Mouse (Mus musculus) MEL (cell line): Measurements from ENCODE around the gene Fgfr2.

ENCODE experiments used
- CHD1 ChIP-seq: IDR thresholded peaks from 2 replicates; pipeline ENCODE4 v1.6.1; 2012; ENCODE audit warnings: low read depth, mild to moderate bottlenecking, inconsistent platforms, low read length, improper control_type of control experiment
- CTCF ChIP-seq, 3 experiments: IDR thresholded peaks in 2 of 3; conservative IDR thresholded peaks in 1 of 3; 2 replicates each; pipeline ENCODE4 v1.5.1; 2011 to 2012; ENCODE audit warnings: low read length in 3 of 3, low read depth in 2 of 3, mild to moderate bottlenecking in 2 of 3, improper control_type of control experiment in 1 of 3, inconsistent platforms in 1 of 3, mixed read lengths in 1 of 3, moderate library complexity in 1 of 3; ENCODE audit not compliant: control insufficient read depth in 1 of 3, insufficient read depth in 1 of 3, poor library complexity in 1 of 3, severe bottlenecking in 1 of 3
- E2F4 ChIP-seq: IDR thresholded peaks from 2 replicates; pipeline ENCODE4 v1.6.1; 2011; ENCODE audit warnings: low read depth, low read length, improper control_type of control experiment, borderline replicate concordance
- EP300 ChIP-seq, 2 experiments: IDR thresholded peaks; 2 replicates each; pipeline ENCODE4 v1.6.1; 2011; ENCODE audit warnings: improper control_type of control experiment in 2 of 2, low read length in 2 of 2, low read depth in 1 of 2, mild to moderate bottlenecking in 1 of 2
- ETS1 ChIP-seq: IDR thresholded peaks from 2 replicates; pipeline ENCODE4 v1.6.1; 2012; ENCODE audit warnings: low read depth, mild to moderate bottlenecking, inconsistent platforms, low read length, improper control_type of control experiment, moderate library complexity
- MEF2A ChIP-seq: IDR thresholded peaks from 2 replicates; pipeline ENCODE4 v1.6.1; 2014; ENCODE audit warnings: low read depth, mild to moderate bottlenecking, inconsistent platforms, low read length, improper control_type of control experiment; ENCODE audit not compliant: poor library complexity, insufficient replicate concordance, severe bottlenecking; ENCODE audit errors: extremely low read depth
- MYB ChIP-seq: IDR thresholded peaks from 2 replicates; pipeline ENCODE4 v1.6.1; 2011; ENCODE audit warnings: mild to moderate bottlenecking, low read depth, low read length, improper control_type of control experiment
- POLR2A ChIP-seq, 2 experiments: IDR thresholded peaks; 2 replicates each; pipeline ENCODE4 v1.6.1; 2011 to 2012; ENCODE audit warnings: low read length in 2 of 2, mild to moderate bottlenecking in 2 of 2, control low read depth in 1 of 2, improper control_type of control experiment in 1 of 2, low read depth in 1 of 2, moderate library complexity in 1 of 2; ENCODE audit not compliant: control insufficient read depth in 1 of 2, insufficient read depth in 1 of 2, poor library complexity in 1 of 2
- RCOR1 ChIP-seq: IDR thresholded peaks from 2 replicates; pipeline ENCODE4 v1.6.1; 2012; ENCODE audit warnings: low read depth, mild to moderate bottlenecking, inconsistent platforms, low read length, improper control_type of control experiment
- SIN3A ChIP-seq: IDR thresholded peaks from 2 replicates; pipeline ENCODE4 v1.6.1; 2012; ENCODE audit warnings: low read length, improper control_type of control experiment, inconsistent platforms

DNA sequence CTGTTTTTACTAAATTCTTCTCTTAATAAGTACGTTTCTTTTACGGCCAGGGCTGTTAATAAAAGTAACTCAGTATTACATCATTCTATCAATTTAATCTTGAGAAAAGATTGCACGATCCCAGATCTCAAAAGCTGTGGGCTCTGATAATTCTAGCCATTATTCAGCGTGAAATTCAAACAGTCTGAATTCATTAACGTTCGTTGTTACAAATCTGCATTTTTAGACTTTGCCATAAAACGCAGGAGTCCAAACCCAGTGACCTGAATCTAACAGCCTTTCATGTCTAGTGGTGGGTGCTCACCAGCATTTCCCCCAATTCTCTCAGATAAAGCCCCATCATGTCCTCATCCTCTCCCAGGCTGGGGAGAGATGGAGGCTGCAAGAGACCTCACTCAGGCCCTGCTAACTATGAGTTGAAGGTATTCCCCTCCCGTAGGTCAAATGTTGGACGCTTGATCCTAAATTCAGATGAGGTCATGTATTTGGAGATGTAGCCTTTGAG, 50.0 kb downstream of the Fgfr2 start:
- TF ChIP-seq POLR2A (IDR thresholded peaks at IDR 0.05; ENCODE audit: control insufficient read depth in 1 of 2, insufficient read depth in 1 of 2, low read depth in 1 of 2, low read length in 2 of 2, poor library complexity in 1 of 2) (no peak), EP300 (IDR thresholded peaks at IDR 0.05; ENCODE audit: low read depth in 1 of 2, low read length in 2 of 2) (no peak), MEF2A (no peak), ETS1 (no peak), E2F4 (no peak), SIN3A (no peak), CHD1 (no peak), CTCF (IDR thresholded peaks at IDR 0.05 in 2 of 3, conservative IDR thresholded peaks at IDR 0.05 in 1 of 3; ENCODE audit: control insufficient read depth in 1 of 3, insufficient read depth in 1 of 3, low read depth in 2 of 3, low read length in 3 of 3, poor library complexity in 1 of 3, severe bottlenecking in 1 of 3) (no peak), MYB (no peak), RCOR1 (no peak)
